Mouse (Mus musculus) cerebellum, adult 8-10 months (tissue): ENCODE data around the gene Susd4.
A peak's percentile ranks its signal among the peaks of the same experiment; 100 is the strongest.

Experiments
- DNase-seq: peaks from one replicate; pipeline ENCODE4 v3.0.0; 2022

The Susd4 gene

DNA sequence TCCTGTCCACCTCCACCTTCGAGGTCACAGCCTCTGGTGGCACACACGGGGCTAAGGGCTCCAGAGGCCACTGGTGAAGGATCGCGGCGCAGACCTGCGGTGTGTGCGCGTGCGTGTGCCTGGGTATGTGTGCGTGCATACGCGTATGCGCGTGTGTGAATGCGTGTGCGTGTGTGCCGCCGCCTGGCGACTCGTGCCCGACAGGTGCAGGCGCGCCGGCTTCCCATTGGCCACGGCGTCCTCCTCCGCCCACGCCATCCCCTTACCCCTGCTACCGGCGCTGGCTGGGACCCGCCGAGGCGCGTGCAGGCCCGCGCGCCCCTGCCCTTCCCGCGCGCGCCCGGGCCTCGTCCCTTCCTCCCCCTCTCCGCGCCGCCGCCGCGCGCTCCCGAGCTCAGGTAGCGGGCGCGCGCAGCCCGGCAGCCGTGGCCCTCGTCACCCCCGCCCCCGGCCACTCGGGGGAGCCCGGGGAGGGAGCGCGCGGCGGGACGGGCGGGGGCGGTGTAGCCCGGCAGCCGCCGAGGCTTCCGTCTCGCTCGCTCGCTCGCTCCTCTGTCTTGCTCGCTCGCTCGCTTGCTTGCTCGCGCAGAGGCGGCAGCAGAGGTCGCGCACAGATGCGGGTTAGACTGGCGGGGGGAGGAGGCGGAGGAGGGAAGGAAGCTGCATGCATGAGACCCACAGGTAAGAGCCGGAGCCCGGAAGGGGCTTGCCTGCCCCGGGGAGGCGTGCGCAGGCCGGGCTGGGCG is at the start of gene Susd4:
Susd4 (plus strand) TSS at position 145 of the 746 bp plus-strand sequence.
- peak; percentile 86 for DNase-seq

DNA sequence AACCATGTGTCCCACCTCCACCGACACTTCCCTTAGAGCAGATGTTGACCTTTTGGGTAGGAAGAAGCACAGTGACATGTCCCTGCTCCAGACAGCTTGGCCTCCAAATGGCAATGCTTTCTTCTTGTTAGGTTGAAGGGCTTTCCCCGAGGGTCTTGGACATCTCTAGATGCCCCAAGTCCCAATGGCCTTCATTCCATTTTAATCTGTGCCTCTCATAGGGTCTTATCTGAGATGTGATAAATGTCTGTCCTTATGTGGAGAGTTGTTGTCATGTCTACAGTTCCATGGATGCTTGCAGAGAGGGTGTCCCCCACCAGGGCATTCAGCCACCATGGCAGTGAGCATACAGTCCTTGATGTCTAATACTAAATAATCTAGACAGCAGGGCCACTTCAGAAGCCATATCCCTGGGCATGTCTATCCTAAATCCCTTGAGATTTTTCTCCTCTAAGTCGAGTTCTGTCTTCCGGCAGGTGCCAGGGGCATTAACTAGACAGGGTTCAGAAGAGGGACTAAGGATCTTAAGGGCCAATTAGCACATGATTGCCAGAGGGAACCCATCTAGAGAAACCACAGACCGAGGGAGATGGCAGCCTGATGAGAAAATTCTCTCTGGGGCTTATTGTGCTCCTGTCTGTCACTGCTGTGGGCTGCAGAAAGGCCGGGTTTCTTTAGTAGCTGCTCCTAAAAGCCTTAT is 49.3 kb upstream of the Susd4 start:
- DNase-seq = no peak

DNA sequence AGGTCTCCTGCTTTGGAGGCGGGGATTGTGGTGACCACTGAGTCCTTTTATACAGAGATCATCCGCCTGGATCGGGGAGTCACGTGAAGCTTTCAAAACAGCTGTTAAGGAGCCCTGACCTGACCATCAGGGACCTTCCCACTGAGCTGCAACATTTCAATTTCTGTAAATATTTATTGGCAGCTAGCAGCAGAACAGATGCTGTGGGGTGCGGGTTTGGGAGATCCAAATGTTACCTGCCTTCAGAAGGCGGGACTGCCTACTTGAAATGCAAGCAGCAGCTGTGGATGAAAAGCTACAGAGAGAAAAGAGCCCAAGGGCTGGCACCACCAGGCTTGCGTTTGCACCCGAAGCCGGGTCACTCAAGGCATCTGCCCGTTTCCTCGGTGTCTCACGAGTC is 36.1 kb upstream of the Susd4 start:
- DNase-seq = no peak

DNA sequence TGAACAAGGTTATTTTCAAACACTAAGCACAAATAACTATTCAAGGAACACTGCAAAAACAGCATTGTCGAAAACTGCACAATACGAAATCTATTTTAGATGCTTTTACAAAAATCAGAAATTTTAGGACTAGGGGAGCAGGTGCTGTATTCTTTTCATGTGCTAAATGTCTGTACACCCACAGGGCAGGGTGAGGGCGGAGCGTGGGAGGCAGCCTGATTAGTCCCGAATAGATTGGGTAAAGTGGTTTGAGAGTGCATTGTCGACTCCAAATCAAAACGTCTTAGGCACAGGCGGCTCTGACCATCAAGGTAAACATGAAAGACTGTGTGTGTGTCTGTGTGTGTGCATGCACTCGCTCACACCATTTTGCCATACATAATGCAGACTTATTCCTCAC is 34.7 kb upstream of the Susd4 start:
- DNase-seq = no peak

DNA sequence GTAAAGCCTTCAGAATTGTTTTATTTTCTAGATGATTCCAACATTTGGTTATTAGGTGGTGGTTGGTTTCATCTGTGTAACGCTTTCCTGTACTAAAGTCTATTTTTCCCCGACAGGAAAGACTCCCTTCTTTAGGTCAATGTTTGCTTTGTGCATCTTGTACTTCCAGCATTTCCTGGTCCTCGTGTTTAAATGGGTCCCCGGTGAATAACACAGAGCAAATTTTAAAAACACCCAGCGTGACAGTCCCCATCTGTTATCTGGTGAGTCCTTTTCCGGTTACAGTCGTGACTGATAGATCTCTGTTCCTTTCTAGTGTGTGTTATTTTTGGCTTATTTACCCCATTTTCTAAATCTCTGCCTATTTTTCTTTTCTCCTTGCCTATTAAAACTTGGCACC is 31.0 kb upstream of the Susd4 start:
- DNase-seq = no peak

DNA sequence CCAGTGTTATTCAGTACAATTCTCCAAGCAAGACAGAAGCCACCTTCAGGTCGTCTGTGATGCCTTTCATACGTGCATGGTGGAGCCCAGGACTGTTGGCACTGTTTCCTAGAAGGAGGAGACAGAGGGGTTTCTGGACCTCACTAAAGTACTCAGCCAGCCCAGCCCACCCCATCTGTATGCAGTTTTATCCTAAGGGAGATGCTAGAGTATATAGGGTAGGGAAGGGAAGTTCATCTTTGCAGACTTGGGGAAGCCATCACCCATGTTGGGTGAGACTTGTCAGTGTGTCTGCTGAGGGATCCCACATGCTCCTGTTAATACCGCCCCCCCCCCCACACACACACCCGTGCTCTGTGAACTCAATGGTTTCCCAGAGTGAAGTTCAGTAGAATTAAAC is 27.8 kb upstream of the Susd4 start:
- DNase-seq = no peak

DNA sequence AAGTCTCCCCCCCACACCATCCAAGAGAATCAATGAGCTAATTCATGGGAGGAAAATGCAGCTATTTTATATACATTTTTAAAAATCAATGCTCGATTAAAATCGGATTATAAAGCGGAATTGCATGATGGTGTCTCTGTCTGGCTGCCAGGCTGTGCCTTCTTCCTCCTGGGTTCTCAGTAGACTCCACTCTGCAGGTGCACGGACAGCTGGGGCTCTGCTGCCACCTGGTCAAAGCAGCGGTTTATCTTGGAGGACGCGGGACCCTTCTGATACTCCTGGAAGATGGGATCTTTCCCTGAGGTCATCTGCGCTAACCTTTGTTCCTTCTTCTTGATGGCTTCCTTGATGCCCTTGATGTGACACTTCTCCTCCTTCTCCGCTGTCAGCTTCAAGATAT is 16.6 kb upstream of the Susd4 start:
- no peak for DNase-seq

DNA sequence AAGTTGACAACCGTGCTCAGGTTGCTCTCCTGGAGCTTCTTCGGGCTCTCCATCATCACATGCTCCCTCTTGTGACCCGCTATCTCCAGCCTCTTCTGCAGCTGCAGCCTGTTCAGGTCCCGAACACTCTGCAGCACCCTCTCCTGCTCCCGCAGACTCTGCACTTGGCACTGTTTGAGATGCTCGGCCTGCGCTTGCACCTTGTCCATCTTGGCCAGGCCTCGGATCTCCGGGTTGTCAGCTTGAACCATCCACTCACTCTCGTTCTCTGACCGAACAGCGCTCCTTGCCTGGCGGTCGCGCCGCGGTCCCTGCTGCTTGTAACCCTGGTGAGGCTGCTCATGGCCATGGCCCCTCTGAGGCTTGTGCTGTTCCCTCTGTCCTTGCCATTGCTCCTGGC is 15.8 kb upstream of the Susd4 start:
- no peak for DNase-seq

DNA sequence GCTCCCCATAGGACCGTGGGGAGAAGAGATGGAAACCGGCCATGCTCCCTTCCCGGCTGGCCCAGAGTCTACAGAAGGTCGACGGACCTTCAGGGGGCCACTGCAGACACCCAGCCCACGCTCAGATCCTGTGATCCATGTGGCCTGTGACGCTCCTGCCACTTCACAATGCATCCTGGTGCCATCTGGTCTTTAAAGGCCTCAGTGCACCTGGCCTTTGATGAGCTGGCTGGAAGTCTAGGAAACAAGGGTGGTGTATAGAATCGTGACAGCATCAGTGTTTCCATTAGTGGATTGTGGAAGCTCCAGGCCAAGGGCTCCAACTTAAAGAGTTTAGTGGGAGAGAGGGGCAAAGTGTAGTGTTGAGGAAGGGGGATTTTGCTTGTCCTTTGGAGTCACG is 14.6 kb upstream of the Susd4 start, which contains the start of gene Ccdc185:
Ccdc185 (minus strand) TSS at position 101 of the 400 bp plus-strand sequence.
- no peak for DNase-seq

DNA sequence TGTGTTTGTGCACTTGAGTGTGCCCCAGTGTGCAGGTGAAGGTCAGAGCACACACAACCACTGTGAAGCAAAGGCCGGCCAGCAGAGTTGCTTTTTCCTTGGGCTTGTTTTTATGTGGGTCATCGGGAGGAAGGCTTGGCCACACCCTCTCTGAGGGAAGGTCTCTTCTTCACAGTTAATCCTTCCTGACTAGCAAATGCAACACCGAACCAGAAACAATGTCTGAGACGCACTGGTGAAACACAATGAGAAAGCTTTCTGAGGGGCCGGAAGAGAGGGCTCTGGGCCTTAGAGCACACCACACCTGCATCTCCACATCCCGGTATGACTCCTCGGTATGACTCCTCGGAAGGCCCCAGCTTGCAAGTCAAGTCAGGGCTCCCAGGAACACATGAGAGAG is 12.4 kb upstream of the Susd4 start:
- no peak for DNase-seq

DNA sequence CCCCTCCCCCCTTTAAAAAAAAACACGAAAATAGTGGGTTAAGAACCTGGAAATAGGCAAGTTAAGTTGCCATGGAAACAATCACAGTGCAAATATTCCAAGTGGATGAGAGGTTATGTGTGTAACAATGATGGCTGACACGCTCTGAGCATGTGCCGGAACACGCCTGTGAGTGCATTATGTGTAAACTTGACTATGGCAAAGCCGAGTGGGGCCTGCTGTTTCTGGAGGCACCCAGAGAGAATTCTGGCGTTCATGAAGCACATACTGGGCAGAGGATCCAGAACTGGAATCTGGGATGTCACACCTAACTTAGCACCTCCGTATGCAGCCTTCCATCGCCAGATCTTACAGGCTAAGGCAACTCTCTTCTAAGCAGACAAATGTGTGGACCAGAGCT is 10.0 kb upstream of the Susd4 start:
- no peak for DNase-seq

DNA sequence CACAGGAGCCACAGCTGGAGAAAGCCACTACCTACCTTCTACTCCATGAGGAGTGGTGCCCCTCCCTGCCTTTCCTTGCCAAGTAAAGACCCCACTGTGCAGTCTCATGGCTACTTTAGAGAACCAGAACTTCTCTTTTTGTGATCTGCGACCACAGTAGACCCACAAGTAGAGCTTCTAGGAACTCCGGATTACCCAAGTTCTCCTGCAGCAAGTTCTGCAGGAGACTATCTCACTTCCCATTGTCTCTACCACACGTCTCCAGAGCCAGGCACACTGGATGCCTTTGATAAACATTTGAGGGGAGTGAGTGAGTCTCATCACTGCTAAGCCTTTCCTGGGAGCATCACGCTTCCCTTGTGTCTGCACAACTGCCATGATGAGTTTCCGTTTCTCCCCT is 8.8 kb upstream of the Susd4 start:
- DNase-seq = no peak

DNA sequence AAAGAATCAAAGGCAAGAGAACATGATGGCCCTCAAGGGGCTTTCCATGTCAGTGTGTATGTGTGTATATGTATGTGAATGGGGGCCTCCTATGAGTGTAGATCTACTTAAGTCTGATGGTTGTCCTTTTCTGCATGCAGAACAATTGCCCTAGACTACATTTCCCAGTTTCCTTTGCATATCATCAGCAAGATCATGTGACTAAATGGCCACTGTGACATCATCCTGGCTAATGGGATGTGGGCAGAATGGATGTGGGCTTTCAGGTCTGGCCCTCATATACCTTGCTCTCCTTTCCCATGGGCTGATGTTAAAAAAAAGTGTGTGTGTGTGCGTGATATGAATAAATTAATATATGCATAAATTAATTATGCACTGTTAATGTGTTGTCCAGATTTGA is 4.9 kb upstream of the Susd4 start:
- DNase-seq = no peak

DNA sequence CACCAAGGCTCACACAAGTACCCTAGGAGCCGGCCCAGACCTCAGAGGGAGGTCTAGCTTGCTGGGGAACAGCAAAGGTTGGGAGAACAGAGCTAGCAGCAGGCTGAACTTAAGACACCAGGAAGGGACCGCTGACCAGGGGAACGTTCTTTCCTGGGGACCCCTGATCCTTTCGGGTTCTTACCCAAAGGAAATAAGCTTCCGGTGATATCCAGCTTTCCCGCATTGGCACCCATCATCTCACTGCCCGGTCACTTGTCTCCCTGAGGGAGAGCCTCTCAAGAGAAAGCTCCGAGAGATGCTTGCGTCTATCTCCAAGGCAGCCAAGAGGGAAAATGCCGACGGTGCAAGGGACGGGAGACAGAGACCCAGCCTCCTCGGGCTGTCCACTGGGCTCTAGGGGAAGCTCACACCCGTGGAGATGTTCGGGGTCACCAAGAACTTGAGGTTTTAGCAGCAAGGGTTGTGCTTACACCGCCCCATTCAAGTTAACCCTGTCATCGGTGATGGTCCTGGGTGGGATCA is 407 bp upstream of the Susd4 start:
- no peak for DNase-seq

DNA sequence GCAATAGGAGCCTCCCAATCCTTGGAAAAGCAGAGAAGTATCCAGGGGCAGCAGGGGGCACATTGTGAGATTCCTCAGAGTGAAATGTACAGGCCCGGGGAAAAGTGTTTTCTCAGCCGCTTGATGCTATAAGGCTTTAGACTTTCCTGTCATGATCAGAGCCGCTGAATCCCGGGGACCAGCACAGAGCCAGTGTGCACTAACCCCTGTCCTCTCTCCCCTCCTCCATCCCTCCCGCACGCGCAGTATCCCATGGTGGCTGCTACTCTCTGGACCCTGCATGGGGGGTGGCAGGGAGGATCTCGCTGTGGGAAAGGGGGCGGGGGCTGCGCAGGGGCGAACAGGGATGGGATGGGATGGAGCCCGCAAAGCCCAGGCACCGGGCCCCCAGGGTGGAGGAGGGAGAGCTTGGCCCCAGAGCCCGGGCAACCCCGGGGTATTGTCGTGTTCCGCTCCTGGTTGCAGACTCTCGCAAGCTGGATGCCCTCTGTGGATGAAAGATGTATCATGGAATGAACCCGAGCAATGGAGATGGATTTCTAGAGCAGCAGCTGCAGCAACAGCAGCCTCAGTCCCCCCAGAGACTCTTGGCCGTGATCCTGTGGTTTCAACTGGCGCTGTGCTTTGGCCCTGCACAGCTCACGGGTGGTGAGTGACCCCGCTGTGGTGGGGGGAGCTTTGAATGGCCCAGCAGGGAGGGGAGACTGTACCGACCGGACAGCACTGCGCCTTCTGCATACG is 1.1 kb downstream of the Susd4 start:
- DNase-seq = peak; percentile 34

DNA sequence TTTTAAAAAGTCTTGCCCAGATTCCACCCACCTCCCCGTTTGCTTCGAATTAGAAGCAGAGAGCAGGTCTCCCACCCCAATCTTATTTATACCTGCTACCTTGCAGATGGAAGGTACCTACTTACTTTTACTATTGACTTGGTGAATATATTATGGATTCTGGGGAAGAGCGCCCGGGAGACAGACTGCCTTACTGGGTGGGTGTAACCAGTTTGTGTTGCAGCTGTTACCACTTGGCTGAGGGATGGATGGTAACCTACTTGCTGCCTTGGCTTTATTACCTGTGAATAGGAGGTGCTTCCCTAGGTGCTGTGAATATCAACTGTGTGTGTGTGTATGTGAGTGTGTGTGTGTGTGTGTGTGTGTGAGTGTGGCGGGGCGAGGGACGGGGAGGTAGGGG is 11.9 kb downstream of the Susd4 start:
- no peak for DNase-seq

DNA sequence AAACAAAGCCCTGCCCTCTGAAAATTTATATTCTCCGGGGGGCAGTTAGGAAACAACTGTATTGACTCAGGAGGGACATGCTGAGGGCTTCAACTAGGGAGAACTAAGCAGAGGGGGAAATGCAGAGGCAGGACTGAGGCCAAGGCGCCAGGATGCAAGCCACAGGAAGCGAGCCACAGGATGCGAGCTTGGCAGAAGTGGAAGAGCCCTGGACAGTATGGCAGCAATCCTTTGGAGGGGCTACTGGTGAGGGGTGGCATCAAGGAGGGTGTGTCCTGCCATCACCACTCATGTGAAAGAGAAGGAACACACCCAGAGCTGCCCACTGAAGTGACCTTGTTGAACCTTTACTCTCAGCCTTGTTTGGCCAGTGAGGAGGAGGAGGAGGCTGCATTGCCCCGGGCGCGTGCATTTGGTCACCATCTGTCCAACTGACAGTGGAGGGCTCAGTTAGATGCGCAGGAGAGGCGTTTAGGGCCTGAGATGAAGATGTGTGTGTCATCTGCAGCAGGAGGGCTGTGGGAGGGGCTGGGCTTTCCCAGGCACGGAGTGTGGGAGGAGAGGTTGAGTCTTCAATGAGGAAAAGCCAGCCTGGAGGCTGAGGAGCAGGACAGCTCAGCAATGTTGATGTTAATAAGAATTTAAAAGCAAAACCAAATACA is 13.2 kb downstream of the Susd4 start:
- DNase-seq = peak; percentile 38

DNA sequence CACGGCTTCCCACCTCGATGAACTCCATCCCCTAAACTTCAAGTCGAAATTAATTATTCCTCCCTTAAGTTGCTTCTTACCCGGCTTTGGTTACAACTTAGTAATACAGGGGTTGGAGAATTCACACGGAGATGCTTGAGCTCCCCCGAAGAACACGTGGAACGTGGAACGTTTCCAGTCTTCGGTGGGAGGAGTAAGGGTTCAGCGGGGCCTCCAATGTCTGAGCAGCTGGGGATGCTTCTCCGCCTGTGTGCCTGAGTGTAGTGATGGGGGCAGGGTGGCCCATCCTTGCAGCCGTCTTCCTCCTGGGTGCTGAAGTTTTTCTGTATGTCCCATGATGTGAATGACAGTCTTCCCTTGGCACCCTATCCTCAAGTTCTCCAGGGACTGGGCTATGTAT is 14.6 kb downstream of the Susd4 start:
- DNase-seq = no peak

DNA sequence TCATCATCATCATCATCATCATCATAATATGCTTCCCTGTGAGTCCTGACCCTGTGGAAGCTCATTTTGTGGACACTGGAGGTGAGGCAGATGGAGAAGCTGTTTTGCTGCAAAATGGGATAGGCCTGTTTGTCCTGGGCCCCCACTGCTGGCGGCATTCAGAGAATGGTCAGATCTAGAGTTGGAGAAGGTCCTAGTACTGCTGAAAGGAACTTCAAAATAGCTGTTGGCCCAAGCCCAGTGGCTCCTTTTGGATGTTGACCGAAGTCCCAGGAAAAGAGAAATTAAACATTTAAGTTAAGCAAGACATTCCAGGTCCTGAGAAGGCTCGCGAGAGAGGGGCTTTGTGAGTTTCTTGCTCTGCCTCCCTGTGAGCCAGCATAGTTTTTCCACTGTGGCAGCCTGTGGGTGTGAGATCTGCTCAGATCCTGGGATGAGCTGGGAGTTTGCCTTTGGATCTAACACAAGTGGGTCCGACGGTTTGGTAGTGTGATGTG is 15.4 kb downstream of the Susd4 start:
- no peak for DNase-seq

DNA sequence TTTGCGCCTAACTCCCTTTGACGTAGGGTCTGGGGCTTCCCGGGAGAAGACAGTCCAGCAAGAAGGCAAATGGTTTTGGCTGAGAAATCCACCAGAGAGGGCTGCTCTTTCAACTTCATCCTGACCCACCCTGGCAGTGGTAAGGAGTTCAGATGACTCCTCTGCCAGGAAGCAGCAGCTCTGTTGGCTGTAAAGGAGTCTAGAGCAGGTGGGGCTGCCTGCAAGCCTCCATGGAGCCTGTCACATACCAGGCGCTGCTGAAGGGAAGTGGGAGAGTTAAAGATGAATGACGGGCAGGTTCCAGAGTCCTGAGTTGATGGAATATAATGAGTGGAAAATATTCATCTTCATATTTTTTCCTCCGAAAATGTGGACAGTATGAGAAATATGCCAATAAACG is 20.1 kb downstream of the Susd4 start:
- no peak for DNase-seq

DNA sequence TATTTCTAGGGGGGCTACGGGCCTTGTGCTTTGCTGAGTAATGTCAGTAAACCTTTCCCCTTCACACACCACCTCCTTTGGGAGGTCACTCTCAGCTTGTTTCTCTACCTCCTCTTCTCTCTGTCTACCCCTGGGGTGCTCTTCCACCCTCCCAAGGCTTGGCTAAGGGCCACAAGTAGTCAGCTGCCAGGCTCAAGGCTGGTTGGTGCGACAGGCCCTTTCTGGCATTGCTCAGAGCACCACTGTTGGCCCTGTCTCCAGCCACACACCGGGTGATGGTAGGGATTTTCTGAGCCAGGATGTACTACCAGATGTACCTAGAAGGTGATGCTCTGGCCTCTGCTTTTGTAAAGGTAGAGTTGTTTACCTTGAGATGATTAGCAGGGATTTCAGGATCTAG is 21.1 kb downstream of the Susd4 start:
- DNase-seq = peak; percentile 15

DNA sequence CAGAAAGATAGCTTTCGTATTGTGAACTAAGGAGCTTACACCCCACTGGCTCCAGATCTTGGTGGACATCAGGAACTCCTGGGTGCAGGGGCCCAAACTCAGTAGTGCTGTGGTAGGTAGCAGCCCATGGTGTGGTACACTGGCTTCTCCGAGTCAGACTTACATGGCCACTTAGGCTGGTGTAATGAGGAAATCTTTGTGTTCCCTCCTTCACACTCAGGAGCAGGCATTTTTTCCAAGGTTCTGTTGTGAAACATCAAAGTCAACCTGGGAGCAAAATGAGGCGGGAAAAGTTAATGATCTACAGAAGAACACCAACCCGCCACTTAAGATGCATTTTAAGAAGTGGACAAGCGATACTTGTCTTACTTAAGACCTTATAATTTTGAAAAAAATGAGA is 21.8 kb downstream of the Susd4 start:
- DNase-seq = no peak

DNA sequence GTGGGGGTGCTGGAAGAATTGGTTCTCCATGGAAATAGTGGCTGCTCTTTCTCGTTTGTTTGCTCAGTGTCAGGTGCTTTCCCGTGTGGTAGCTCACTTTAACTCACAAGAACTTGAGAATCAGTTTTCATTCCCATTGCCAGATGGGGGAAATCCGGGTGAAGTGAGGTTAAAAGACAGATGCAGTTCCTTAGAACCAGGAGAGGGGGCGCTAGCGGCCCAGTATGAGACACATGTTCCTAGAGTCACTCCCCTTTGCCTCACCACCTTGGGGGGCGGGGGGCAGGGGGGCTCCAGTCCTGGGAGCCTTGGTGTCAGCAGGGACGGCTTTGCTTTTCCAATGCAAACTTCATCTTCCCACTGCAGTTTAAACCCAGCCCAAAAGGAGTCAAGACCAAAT is 23.4 kb downstream of the Susd4 start:
- no peak for DNase-seq
